Mouse (Mus musculus) B cell, adult 2 months (primary cell): ENCODE measurements around the gene Kcna3.

Source experiments
- DNase-seq, 2 experiments: peaks; one replicate each; pipeline ENCODE4 v3.0.0; 2022

The Kcna3 gene

GRCm38 (mm10) chr3:107035521-107036457 is at the start of gene Kcna3:
Gene Kcna3 (plus strand): TSS chr3:107036169.
- peak; percentile 74 to 77 for DNase-seq

GRCm38 (mm10) chr3:106991334-106991733 is 44.6 kb upstream of the Kcna3 start:
- DNase-seq = no peak

- DNase-seq = no peak
Measured at GRCm38 (mm10) chr3:106995347-106995746, 40.6 kb upstream of the Kcna3 start.

GRCm38 (mm10) chr3:106996186-106996585 is 39.8 kb upstream of the Kcna3 start:
- DNase-seq = no peak

GRCm38 (mm10) chr3:106998370-106998769 is 37.6 kb upstream of the Kcna3 start:
- no peak for DNase-seq

- no peak for DNase-seq
Measured at GRCm38 (mm10) chr3:107000165-107000564, 35.8 kb upstream of the Kcna3 start.

- no peak for DNase-seq
Measured at GRCm38 (mm10) chr3:107002249-107003123, 33.5 kb upstream of the Kcna3 start.

GRCm38 (mm10) chr3:107009329-107010076 is 26.5 kb upstream of the Kcna3 start:
- DNase-seq = no peak

GRCm38 (mm10) chr3:107018286-107018685 is 17.7 kb upstream of the Kcna3 start:
- DNase-seq = no peak

- DNase-seq = peak in 1 of 2 experiments; percentile 23
Measured at GRCm38 (mm10) chr3:107031547-107031946, 4.4 kb upstream of the Kcna3 start.

- DNase-seq = no peak
Measured at GRCm38 (mm10) chr3:107034776-107035175, 1.2 kb upstream of the Kcna3 start.

GRCm38 (mm10) chr3:107036458-107037039 is 580 bp downstream of the Kcna3 start:
- peak; percentile 40 to 50 for DNase-seq

GRCm38 (mm10) chr3:107037105-107037504 is 1.1 kb downstream of the Kcna3 start:
- DNase-seq = peak in 1 of 2 experiments; percentile 33

GRCm38 (mm10) chr3:107037536-107038155 is 1.7 kb downstream of the Kcna3 start:
- peak; percentile 64 to 65 for DNase-seq

- DNase-seq = no peak
Measured at GRCm38 (mm10) chr3:107038156-107038536, 2.2 kb downstream of the Kcna3 start.

- DNase-seq = peak; percentile 72 to 74
Measured at GRCm38 (mm10) chr3:107038661-107039223, 2.8 kb downstream of the Kcna3 start.

GRCm38 (mm10) chr3:107039306-107039705 is 3.3 kb downstream of the Kcna3 start:
- peak; percentile 11 to 13 for DNase-seq

GRCm38 (mm10) chr3:107040408-107040807 is 4.4 kb downstream of the Kcna3 start:
- no peak for DNase-seq

GRCm38 (mm10) chr3:107041718-107042117 is 5.7 kb downstream of the Kcna3 start:
- DNase-seq = no peak

- no peak for DNase-seq
Measured at GRCm38 (mm10) chr3:107061468-107061867, 25.5 kb downstream of the Kcna3 start.

- no peak for DNase-seq
Measured at GRCm38 (mm10) chr3:107062771-107063170, 26.8 kb downstream of the Kcna3 start.
